Mouse (Mus musculus): ENCODE data around the gene Ptpn4.

Ptpn4 gene

DNA sequence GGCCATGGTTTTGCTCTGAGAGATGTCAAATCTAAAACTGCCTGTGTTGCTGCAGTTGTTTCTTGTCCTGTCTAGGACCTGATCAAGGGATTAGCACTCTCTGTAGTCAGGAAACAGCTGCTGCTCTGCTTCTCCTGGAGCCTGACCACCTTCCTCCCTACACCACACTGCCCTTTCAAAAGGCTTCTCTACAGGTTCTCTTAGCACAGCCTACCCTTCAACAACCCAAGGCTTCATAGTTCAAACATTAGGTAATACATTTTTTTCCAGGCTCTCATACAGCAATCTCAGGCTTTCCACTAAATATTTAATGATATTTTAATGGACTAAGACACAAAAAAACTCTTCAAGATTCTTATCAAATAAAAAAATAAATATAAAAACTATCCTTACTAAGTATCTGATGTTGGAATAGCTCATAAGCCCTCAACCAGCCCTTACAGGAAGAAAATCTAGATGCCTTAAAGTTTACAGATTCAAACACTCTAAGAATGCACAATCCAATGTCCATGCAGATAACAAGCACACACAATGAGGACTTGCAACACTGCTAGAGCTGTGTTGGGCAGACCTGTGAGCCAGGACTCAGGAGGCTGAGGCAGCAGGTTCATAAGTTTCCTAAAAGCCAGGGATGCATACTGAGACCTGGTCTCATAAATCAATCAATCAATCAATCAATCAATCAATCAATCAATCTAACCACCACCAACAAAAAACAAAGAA is 196.2 kb downstream of the Ptpn4 start:
- DNase-seq (ENCODE audit: low spot score in 2 of 2), result no peak

DNA sequence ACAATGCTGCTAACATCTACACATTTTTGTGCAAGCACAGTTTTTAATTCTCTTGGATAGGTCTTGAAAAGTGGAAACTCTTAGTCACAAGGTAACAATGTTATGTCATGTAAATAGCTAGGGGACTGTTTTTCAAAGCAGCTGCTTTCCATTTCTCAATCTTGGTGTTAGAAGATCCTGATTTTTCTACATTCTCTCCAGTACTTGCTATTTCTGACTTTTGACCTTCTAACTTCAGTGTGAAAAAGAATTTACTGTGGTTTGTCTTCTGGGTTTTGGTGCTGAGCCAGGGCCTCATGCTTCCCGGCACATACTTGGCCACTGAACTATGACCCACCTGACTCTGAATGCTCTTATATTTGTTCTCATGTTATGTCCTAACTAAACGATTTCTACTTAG is 197.4 kb downstream of the Ptpn4 start:
- no peak for DNase-seq (ENCODE audit: low spot score in 2 of 2)

DNA sequence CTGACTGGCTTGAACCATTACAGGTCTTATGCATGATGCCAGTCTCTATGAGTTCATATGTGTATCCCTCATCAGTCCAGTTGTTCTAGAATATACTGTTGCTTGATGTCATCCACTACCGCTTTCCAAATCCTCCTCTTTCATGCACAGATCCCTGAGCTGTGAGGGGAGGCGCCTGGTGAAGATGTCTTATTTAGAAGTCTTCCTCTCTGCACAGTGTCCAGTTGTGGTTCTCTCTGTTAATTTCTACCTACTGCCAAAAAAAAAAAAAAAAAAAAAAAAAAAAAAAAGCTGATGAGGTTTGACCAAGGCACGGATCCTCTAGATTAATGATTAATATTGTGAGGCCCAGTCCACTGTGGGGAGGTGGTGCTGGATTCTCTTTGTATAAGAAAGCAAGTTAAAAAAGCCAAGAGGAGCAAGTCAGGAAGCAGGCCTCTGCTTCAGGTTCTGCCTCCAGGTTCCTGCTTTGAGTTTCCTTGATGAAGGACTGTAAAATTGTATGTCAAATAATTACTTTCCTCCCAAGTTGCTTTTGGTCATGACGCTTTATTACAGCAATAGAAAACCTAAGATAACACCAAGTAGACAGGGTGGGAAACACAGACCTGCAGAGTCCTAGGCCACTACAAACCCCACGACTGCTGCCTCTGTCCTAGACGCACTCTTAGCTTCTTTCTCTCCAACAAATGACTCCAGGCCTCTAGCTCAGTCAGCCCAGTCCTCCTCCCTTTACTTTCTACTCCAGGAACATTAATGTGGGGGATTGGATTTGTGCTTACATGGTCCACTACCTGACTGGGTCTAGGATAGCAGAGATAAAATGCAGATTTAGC is 200.0 kb downstream of the Ptpn4 start:
- no peak for DNase-seq (ENCODE audit: low spot score in 2 of 2)

DNA sequence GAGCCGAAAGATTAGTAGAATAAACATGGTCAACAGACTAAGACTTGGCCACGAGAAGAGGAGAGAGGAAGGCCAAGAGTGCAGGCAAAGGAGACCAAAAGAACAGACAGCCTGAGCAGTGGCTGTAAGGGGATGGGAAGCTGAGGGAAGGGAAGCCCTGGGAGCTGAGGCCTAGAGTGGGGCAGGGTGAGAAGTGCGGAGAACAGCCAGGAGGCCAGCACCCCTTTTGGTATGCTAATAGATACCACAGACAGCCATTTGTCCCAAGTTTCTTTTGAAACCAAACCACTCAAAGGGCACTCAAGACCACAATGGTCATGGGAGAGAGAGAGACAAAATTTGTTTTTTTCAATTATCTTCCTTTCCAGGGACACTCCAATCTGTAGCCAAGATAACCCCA is 202.7 kb downstream of the Ptpn4 start:
- no peak for DNase-seq (ENCODE audit: low spot score in 2 of 2)

DNA sequence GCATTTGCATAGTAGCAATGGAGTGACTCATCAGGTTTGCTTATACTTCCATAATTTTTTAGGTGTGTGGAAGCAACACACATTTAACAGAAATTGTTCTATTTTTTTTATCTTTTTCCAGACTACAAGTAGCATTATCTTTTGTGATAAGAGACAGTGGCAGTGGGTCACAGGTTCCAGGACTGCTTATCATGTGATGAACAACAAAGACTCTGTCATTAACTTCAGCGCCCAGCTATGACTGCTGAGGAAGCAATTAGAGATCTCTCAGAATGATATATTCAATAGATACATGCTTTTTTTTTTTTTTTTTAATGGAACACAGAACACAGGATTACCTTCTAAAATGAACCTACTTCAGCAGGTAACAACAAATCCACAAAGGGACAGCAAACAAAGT is 207.0 kb downstream of the Ptpn4 start:
- DNase-seq (ENCODE audit: low spot score in 2 of 2), result no peak

DNA sequence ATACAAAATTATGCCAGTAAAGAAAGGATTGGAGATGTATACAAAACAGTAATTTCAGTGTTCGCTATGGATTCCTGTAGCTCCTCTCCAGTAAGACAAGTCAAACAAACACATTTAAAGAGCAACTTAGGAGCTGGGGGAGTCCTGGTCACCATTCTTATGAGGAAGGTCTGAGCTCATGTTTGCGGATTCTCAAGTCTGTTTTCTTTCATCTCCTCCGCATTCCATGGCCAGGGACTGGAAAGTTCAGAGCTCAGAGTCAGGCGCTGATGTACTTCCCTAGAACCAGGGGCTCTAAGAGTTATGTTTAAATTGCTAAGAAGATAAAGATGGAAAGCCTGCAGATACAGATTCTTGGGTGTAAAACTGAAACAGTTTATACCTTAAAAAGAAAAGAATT is 210.6 kb downstream of the Ptpn4 start:
- DNase-seq (ENCODE audit: low spot score in 2 of 2), result no peak

DNA sequence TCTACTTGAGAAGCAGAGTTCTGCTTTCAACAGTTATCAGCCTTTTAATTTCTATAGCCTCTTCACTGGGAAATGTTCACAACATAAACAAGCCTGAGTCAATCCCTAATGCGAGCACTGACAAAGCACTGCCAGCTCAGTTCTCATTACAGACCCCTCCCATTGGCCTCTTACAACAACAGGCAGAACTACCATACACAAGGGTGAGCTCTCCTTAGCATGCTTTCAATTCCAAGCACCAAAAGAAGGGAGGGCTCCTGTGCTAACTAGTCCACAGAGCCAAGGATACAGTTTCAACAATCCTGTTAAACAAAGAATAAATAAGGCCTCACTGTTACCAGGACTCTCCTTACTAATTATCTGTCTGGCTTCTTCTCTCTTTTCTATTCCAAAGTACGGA is 213.0 kb downstream of the Ptpn4 start:
- no peak for DNase-seq (ENCODE audit: low spot score in 2 of 2)

DNA sequence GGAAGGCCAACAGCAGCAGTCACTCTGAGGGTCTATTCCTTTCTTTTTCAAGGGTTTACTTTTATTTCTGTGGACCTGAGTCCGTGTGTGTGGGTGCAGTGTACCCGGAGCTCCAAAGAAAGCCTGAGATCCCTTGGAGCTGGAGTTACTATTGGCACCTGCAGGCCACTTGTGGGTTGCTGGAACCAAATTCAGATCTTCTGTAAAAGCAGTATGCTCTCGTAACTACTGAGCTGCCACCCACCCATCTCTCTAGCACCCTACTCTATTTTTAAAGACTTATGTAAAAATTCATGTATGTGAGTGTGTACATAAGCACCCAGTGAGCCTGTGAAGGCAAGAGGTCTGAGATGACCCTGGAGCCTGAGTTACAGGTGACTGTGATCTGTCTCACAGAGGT is 232.0 kb downstream of the Ptpn4 start:
- DNase-seq (ENCODE audit: low spot score in 2 of 2), result no peak

All from thymus, postnatal 10 days (tissue).